Mouse (Mus musculus): ENCODE measurements around the gene Cmah. TPM values are rescaled to one million over a fixed set of nuclear protein-coding genes. Genes with fewer than 3 reads are reported as not detected.
"Not testable (repeated sequence)": the region's sequence is repeated elsewhere in the genome, so short reads cannot be mapped to it uniquely, and the experiment has no call there.

Cmah gene
- polyA plus RNA-seq, 1 experiment: 3.5 TPM

GRCm38 (mm10) chr13:24375320-24376203, 48.4 kb downstream of the Cmah start:
- TF ChIP-seq POLR2A (IDR thresholded peaks at IDR 0.05; ENCODE audit: borderline replicate concordance, extremely low read depth, low read depth, low read length) (no peak), CTCF (IDR thresholded peaks at IDR 0.05; ENCODE audit: insufficient read depth, low read length) (no peak)
- 23% methylated on average over 7 of the region's 7 CpGs for WGBS
- Histone ChIP-seq H3K4me3 (replicated peaks; ENCODE audit: extremely low read depth, low read depth, low read length) (no peak overlapping the region), H3K4me1 (ENCODE audit: control insufficient read depth, insufficient read depth, low read length) (peaks cover 11% of the 10 kb centered on the region)
- peak; percentile 6 for DNase-seq

GRCm38 (mm10) chr13:24380713-24381112, 53.5 kb downstream of the Cmah start:
- whole genome bisulfite sequencing: 68% methylated on average over 6 of the region's 6 CpGs

GRCm38 (mm10) chr13:24383885-24384284, 56.7 kb downstream of the Cmah start:
- Histone ChIP-seq H3K4me3 (replicated peaks; ENCODE audit: extremely low read depth, low read depth, low read length) (no peak overlapping the region), H3K4me1 (ENCODE audit: control insufficient read depth, insufficient read depth, low read length) (no peaks in the 10 kb centered on the region)
- 78% methylated on average over 3 of the region's 3 CpGs for WGBS
- TF ChIP-seq CTCF (IDR thresholded peaks at IDR 0.05; ENCODE audit: insufficient read depth, low read length) (no peak), POLR2A (IDR thresholded peaks at IDR 0.05; ENCODE audit: borderline replicate concordance, extremely low read depth, low read depth, low read length) (no peak)
- no peak for DNase-seq

More at GRCm38 (mm10) chr13:24380713-24381112, 53.5 kb downstream of the Cmah start:
- peaks cover 3% of the 10 kb centered on the region for H3K4me1 ChIP-seq (ENCODE audit: control insufficient read depth, insufficient read depth, low read length)
- TF ChIP-seq CTCF (IDR thresholded peaks at IDR 0.05; ENCODE audit: insufficient read depth, low read length) (no peak), POLR2A (IDR thresholded peaks at IDR 0.05; ENCODE audit: borderline replicate concordance, extremely low read depth, low read depth, low read length) (no peak)
- H3K4me3 ChIP-seq (replicated peaks; ENCODE audit: extremely low read depth, low read depth, low read length): no peak overlapping the region
- no peak for DNase-seq

GRCm38 (mm10) chr13:24391892-24392291, 64.7 kb downstream of the Cmah start:
- 75% methylated on average over 5 of the region's 5 CpGs for WGBS
- TF ChIP-seq POLR2A (IDR thresholded peaks at IDR 0.05; ENCODE audit: borderline replicate concordance, extremely low read depth, low read depth, low read length): no peak
- no peak for TF ChIP-seq CTCF (IDR thresholded peaks at IDR 0.05; ENCODE audit: insufficient read depth, low read length)
- Histone ChIP-seq H3K4me1 (ENCODE audit: control insufficient read depth, insufficient read depth, low read length) (peaks cover 6% of the 10 kb centered on the region), H3K4me3 (replicated peaks; ENCODE audit: extremely low read depth, low read depth, low read length) (no peak overlapping the region)
- DNase-seq: no peak

- no peak for DNase-seq
- Histone ChIP-seq H3K4me1 (ENCODE audit: control insufficient read depth, insufficient read depth, low read length) (peaks cover 6% of the 10 kb centered on the region), H3K4me3 (replicated peaks; ENCODE audit: extremely low read depth, low read depth, low read length) (no peak overlapping the region)
- 50% methylated on average over 4 of the region's 4 CpGs for WGBS
- no peak for TF ChIP-seq POLR2A (IDR thresholded peaks at IDR 0.05; ENCODE audit: borderline replicate concordance, extremely low read depth, low read depth, low read length)
- no peak for TF ChIP-seq CTCF (IDR thresholded peaks at IDR 0.05; ENCODE audit: insufficient read depth, low read length)
Observed at GRCm38 (mm10) chr13:24392655-24393054, 65.5 kb downstream of the Cmah start.

- DNase-seq: no peak
- Histone ChIP-seq H3K4me1 (ENCODE audit: control insufficient read depth, insufficient read depth, low read length) (peaks cover 6% of the 10 kb centered on the region), H3K4me3 (replicated peaks; ENCODE audit: extremely low read depth, low read depth, low read length) (no peak overlapping the region)
- 17% methylated on average over 4 of the region's 4 CpGs for WGBS
- TF ChIP-seq CTCF (IDR thresholded peaks at IDR 0.05; ENCODE audit: insufficient read depth, low read length): no peak
- no peak for TF ChIP-seq POLR2A (IDR thresholded peaks at IDR 0.05; ENCODE audit: borderline replicate concordance, extremely low read depth, low read depth, low read length)
Observed at GRCm38 (mm10) chr13:24393055-24393454, 65.9 kb downstream of the Cmah start.

- Histone ChIP-seq H3K4me1 (ENCODE audit: control insufficient read depth, insufficient read depth, low read length) (peaks cover 6% of the 10 kb centered on the region), H3K4me3 (replicated peaks; ENCODE audit: extremely low read depth, low read depth, low read length) (no peak overlapping the region)
- WGBS: 43% methylated on average over 4 of the region's 4 CpGs
- TF ChIP-seq CTCF (IDR thresholded peaks at IDR 0.05; ENCODE audit: insufficient read depth, low read length): no peak
- no peak for TF ChIP-seq POLR2A (IDR thresholded peaks at IDR 0.05; ENCODE audit: borderline replicate concordance, extremely low read depth, low read depth, low read length)
- no peak for DNase-seq
Observed at GRCm38 (mm10) chr13:24395815-24396214, 68.6 kb downstream of the Cmah start.

- WGBS: 81% methylated on average over 3 of the region's 3 CpGs
- TF ChIP-seq CTCF (IDR thresholded peaks at IDR 0.05; ENCODE audit: insufficient read depth, low read length) (no peak), POLR2A (IDR thresholded peaks at IDR 0.05; ENCODE audit: borderline replicate concordance, extremely low read depth, low read depth, low read length) (no peak)
- DNase-seq: no peak
- peaks cover 6% of the 10 kb centered on the region for H3K4me1 ChIP-seq (ENCODE audit: control insufficient read depth, insufficient read depth, low read length)
- no peak overlapping the region for H3K4me3 ChIP-seq (replicated peaks; ENCODE audit: extremely low read depth, low read depth, low read length)
Observed at GRCm38 (mm10) chr13:24397181-24397580, 70.0 kb downstream of the Cmah start.

GRCm38 (mm10) chr13:24398488-24398887, 71.3 kb downstream of the Cmah start:
- Histone ChIP-seq H3K4me3 (replicated peaks; ENCODE audit: extremely low read depth, low read depth, low read length) (no peak overlapping the region), H3K4me1 (ENCODE audit: control insufficient read depth, insufficient read depth, low read length) (peaks cover 5% of the 10 kb centered on the region)
- TF ChIP-seq POLR2A (IDR thresholded peaks at IDR 0.05; ENCODE audit: borderline replicate concordance, extremely low read depth, low read depth, low read length) (no peak), CTCF (IDR thresholded peaks at IDR 0.05; ENCODE audit: insufficient read depth, low read length) (no peak)
- DNase-seq: no peak
- WGBS: 34% methylated on average over 3 of the region's 3 CpGs

GRCm38 (mm10) chr13:24401821-24402220, 74.6 kb downstream of the Cmah start:
- not testable (repeated sequence) for H3K4me1 ChIP-seq (ENCODE audit: control insufficient read depth, insufficient read depth, low read length); DNase-seq

More at GRCm38 (mm10) chr13:24401821-24402220, 74.6 kb downstream of the Cmah start:
- not testable (repeated sequence) for H3K4me3 ChIP-seq (replicated peaks; ENCODE audit: extremely low read depth, low read depth, low read length)
- WGBS: 18% methylated on average over 11 of the region's 11 CpGs

Measured in lung, adult 2 months (tissue).